Mouse (Mus musculus) kidney, postnatal 0 days (tissue): ENCODE measurements around the gene Oxld1. TPM values are rescaled to one million over a fixed set of nuclear protein-coding genes. Genes with fewer than 3 reads are reported as not detected.

ENCODE experiments used
- ATAC-seq: fragments of 200-750 bp; cut with Nextera tagmentation; replicated peaks from 2 replicates; pipeline ENCODE4 v1.8.0; 2017; ENCODE audit warnings: low read depth, moderate number of reproducible peaks, moderate TSS enrichment, moderate library complexity; ENCODE audit not compliant: low FRiP score
- DNase-seq: peaks from one replicate; pipeline ENCODE4 v3.0.0-alpha.2; 2016; ENCODE audit warnings: low spot score
- H3K27ac ChIP-seq: fragments of 300-500 bp; sonication (generic); 2 replicates; pipeline ENCODE4 v1.5.1; 2014; ENCODE audit warnings: mild to moderate bottlenecking
- H3K27me3 ChIP-seq: fragments of 300-500 bp; sonication (generic); 2 replicates; pipeline ENCODE4 v1.6.1; 2014; ENCODE audit warnings: low read length, mixed read lengths; ENCODE audit not compliant: insufficient read depth
- H3K36me3 ChIP-seq: fragments of 300-500 bp; sonication (generic); 2 replicates; pipeline ENCODE4 v1.6.1; 2014; ENCODE audit warnings: low read length, mixed read lengths; ENCODE audit not compliant: insufficient read depth
- H3K4me1 ChIP-seq: fragments of 300-500 bp; sonication (generic); replicated peaks from 2 replicates; pipeline ENCODE4 v1.6.1; 2014; ENCODE audit warnings: antibody characterized with exemption, low read length, mixed read lengths; ENCODE audit not compliant: insufficient read depth
- H3K4me2 ChIP-seq: fragments of 300-500 bp; sonication (generic); 2 replicates; pipeline ENCODE4 v1.6.1; 2014; ENCODE audit warnings: mild to moderate bottlenecking, low read length, moderate library complexity, mixed read lengths
- H3K4me3 ChIP-seq: fragments of 300-500 bp; sonication (generic); replicated peaks from 2 replicates; pipeline ENCODE4 v1.5.1; 2014; ENCODE audit warnings: low read depth, low read length
- H3K9ac ChIP-seq: fragments of 300-500 bp; sonication (generic); 2 replicates; pipeline ENCODE4 v1.6.1; 2014; ENCODE audit warnings: low read depth, low read length
- H3K9me3 ChIP-seq: fragments of 300-500 bp; sonication (generic); replicated peaks from 2 replicates; pipeline ENCODE4 v1.6.1; 2016; ENCODE audit warnings: low read length, inconsistent platforms, mixed read lengths
- CTCF ChIP-seq: IDR thresholded peaks from 2 replicates; pipeline ENCODE4 v1.5.1; 2016; ENCODE audit warnings: antibody characterized with exemption, low read depth, mild to moderate bottlenecking, moderate library complexity
- WGBS: fragments of 180-500 bp; shearing (Covaris S2); extraction: QIAGEN DNeasy Blood & Tissue Kit; methylation state at CpG from one replicate; pipeline ENCODE4 v1.1.7; 2014; 5-methylcytosine and 5-hydroxymethylcytosine counted together
- polyA plus RNA-seq: library from polyadenylated mRNA; unstranded; fragments of >200 nt; fragmentation: Nextera tagmentation; extraction: Ambion mirVana; gene quantifications from 2 replicates; pipeline ENCODE4 v1.2.1, GENCODE M21; 2015

The Oxld1 gene
- polyA plus RNA-seq, 1 experiment from 2014 or later: 30.3 TPM

GRCm38 (mm10) chr11:120492024-120492877 is 34.4 kb upstream of the Oxld1 start:
- Histone ChIP-seq H3K36me3 (peaks cover 46% of the 10 kb centered on the region), H3K9me3 (no peaks in the 10 kb centered on the region), H3K4me1 (peaks cover 19% of the 10 kb centered on the region), H3K9ac (peak overlapping the region; percentile 87), H3K27me3 (no peaks in the 10 kb centered on the region), H3K27ac (peak overlapping the region; percentile 95), H3K4me2 (peak overlapping the region; percentile 96), H3K4me3 (peak overlapping the region; percentile 91)
- under 1% methylated on average over 48 of the region's 48 CpGs for WGBS
- peak; percentile 73 for DNase-seq
- TF ChIP-seq CTCF: peak; percentile 55
- ATAC-seq: no peak; the same call in none of the 2 replicates

- TF ChIP-seq CTCF: no peak; the same call in 1 of the 2 replicates
- H3K27me3 ChIP-seq: no peaks in the 10 kb centered on the region
- peaks cover 19% of the 10 kb centered on the region for H3K4me1 ChIP-seq
- no peaks in the 10 kb centered on the region for H3K9me3 ChIP-seq
- 0% methylated on average over 35 of the region's 35 CpGs for WGBS
- peak within 1 kb of the TSS; percentile 87 for H3K9ac ChIP-seq
- DNase-seq (peak; percentile 95), ATAC-seq (peak; percentile 72)
- H3K36me3 ChIP-seq: peaks cover 45% of the 10 kb centered on the region
- H3K27ac ChIP-seq: peak within 1 kb of the TSS; percentile 95
- peak within 1 kb of the TSS; percentile 91 for H3K4me3 ChIP-seq
- H3K4me2 ChIP-seq: peak within 1 kb of the TSS; percentile 96
Observed at GRCm38 (mm10) chr11:120491317-120492023, 33.6 kb upstream of the Oxld1 start, which contains the start of gene Slc25a10. TSS of gene Slc25a10 (plus strand) at chr11:120491840.

- Histone ChIP-seq H3K4me3 (no peak overlapping the region), H3K27ac (peak overlapping the region; percentile 95), H3K4me2 (peak overlapping the region; percentile 96), H3K9ac (no peak overlapping the region), H3K9me3 (no peaks in the 10 kb centered on the region), H3K27me3 (no peaks in the 10 kb centered on the region), H3K36me3 (peaks cover 37% of the 10 kb centered on the region), H3K4me1 (peaks cover 26% of the 10 kb centered on the region)
- no peak for TF ChIP-seq CTCF
- ATAC-seq (no peak), DNase-seq (no peak)
- WGBS: 34% methylated on average over 4 of the region's 4 CpGs
Observed at GRCm38 (mm10) chr11:120490291-120491046, 32.6 kb upstream of the Oxld1 start.

- Histone ChIP-seq H3K4me2 (no peak overlapping the region), H3K4me1 (peaks cover 29% of the 10 kb centered on the region), H3K27me3 (no peaks in the 10 kb centered on the region), H3K4me3 (no peak overlapping the region), H3K36me3 (peaks cover 26% of the 10 kb centered on the region), H3K27ac (peak overlapping the region; percentile 95), H3K9ac (no peak overlapping the region), H3K9me3 (no peaks in the 10 kb centered on the region)
- DNase-seq: peak; percentile 96
- WGBS: 61% methylated on average over 4 of the region's 4 CpGs
- peak; percentile 98 for TF ChIP-seq CTCF
- ATAC-seq: peak; percentile 79
Observed at GRCm38 (mm10) chr11:120489054-120489761, 31.3 kb upstream of the Oxld1 start.

- no peak for DNase-seq
- H3K9me3 ChIP-seq: no peaks in the 10 kb centered on the region
- no peak overlapping the region for H3K4me3 ChIP-seq
- ATAC-seq: no peak
- TF ChIP-seq CTCF: no peak; the same call in 1 of the 2 replicates
- H3K27me3 ChIP-seq: no peaks in the 10 kb centered on the region
- H3K27ac ChIP-seq: 0 out of 2 replicates have a peak overlapping the region, but pooled peaks have one; percentile 62
- no peak overlapping the region for H3K9ac ChIP-seq
- WGBS: 73% methylated on average over 4 of the region's 4 CpGs
- peaks cover 27% of the 10 kb centered on the region for H3K4me1 ChIP-seq
- no peak overlapping the region for H3K4me2 ChIP-seq
- H3K36me3 ChIP-seq: peaks cover 26% of the 10 kb centered on the region
Observed at GRCm38 (mm10) chr11:120488516-120488915, 30.6 kb upstream of the Oxld1 start.
